In the genomic region with DNA sequence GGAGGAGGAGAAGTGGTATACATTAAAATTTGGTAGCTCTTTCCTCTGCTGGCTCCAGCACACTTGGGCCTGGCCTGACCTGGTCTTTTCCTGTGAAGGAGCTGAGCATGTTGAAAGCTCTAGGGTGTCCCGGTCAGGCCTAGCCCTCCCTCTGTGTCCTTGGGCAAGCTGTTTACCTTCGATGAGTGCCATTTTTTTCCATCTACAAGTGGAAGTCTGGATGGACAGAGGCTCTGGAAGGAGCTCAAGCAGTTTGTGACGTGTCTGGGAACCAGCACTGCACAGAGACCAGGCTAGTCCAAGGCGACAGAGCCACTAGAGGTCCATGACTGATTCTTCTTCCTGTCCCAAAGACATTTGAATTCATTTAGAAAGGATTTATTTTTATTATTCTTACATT, we compare ENCODE assay signal across 29 mouse cellular contexts. TPM values are rescaled to one million over a fixed set of nuclear protein-coding genes. Genes with fewer than 3 reads are reported as not detected.
A peak's percentile ranks its signal among the peaks of the same experiment; 100 is the strongest.
DNase-seq lines count a peak whose midpoint lies in the region; ATAC-seq and TF ChIP-seq lines count a peak whose summit lies in the region.
"Had no signal": no experiment of that assay in that cellular context is flagged by ENCODE, and none has a peak within 500 bp of the region (broad histone marks: within the 10 kb centered on the region; RNA-seq: fewer than 3 reads in every experiment).

No protein-coding gene starts in this region.

- 89% methylated on average over 4 of the region's 4 CpGs for WGBS in forebrain, embryonic 11.5 days
- 86% methylated on average over 4 of the region's 4 CpGs for WGBS in forebrain, embryonic 14.5 days
- 84% methylated on average over 4 of the region's 4 CpGs for WGBS in midbrain, embryonic 11.5 days
- WGBS in midbrain, postnatal 0 days = 85% methylated on average over 4 of the region's 4 CpGs

- no peak for TF ChIP-seq CTCF in midbrain, postnatal 0 days (IDR thresholded peaks at IDR 0.05)

- H3K4me2 ChIP-seq in forebrain, embryonic 11.5 days (ENCODE audit: low read depth, low read length, severe bottlenecking) = no peak overlapping the region
- no peak overlapping the region for H3K4me2 ChIP-seq in forebrain, embryonic 14.5 days (ENCODE audit: low read length)
- H3K4me2 ChIP-seq in midbrain, embryonic 11.5 days = no peak overlapping the region
- no peak overlapping the region for H3K4me2 ChIP-seq in midbrain, postnatal 0 days (ENCODE audit: low read depth, low read length, poor library complexity, severe bottlenecking)
- H3K4me2 ChIP-seq: embryonic facial prominence, embryonic 13.5 days; forebrain, embryonic 13.5 days; heart, embryonic 13.5 days; hindbrain, embryonic 12.5 days; hindbrain, embryonic 15.5 days had no signal

- H3K27ac ChIP-seq in forebrain, embryonic 11.5 days (ENCODE audit: low read depth, low read length) = no peak overlapping the region
- no peak overlapping the region for H3K27ac ChIP-seq in forebrain, embryonic 14.5 days (ENCODE audit: low read depth, low read length)
- H3K27ac ChIP-seq in midbrain, embryonic 11.5 days (ENCODE audit: low read depth, low read length) = no peak overlapping the region
- no peak overlapping the region for H3K27ac ChIP-seq in midbrain, postnatal 0 days (ENCODE audit: low read depth, low read length)
- H3K27ac ChIP-seq: embryonic facial prominence, embryonic 10.5 days; embryonic facial prominence, embryonic 13.5 days; forebrain, embryonic 13.5 days; gastrocnemius, adult 2 months; heart, adult 2 months; heart, embryonic 10.5 days; heart, embryonic 13.5 days; hindbrain, embryonic 12.5 days; hindbrain, embryonic 15.5 days had no signal

- ATAC-seq in forebrain, embryonic 11.5 days (replicated peaks; ENCODE audit: low FRiP score) = no peak
- ATAC-seq in forebrain, embryonic 14.5 days = no peak
- ATAC-seq in midbrain, embryonic 11.5 days (ENCODE audit: low FRiP score) = no peak
- ATAC-seq in midbrain, postnatal 0 days (ENCODE audit: low FRiP score) = no peak
- ATAC-seq: activated CD4-positive, CD25-positive, alpha-beta regulatory T cell, adult 4 months; forebrain, embryonic 13.5 days; forebrain, postnatal 0 days had no signal

- no peak overlapping the region for H3K4me3 ChIP-seq in forebrain, embryonic 11.5 days (ENCODE audit: low read depth, low read length)
- no peak overlapping the region for H3K4me3 ChIP-seq in forebrain, embryonic 14.5 days (ENCODE audit: low read depth, low read length)
- H3K4me3 ChIP-seq in midbrain, embryonic 11.5 days (ENCODE audit: low read depth, low read length) = no peak overlapping the region
- no peak overlapping the region for H3K4me3 ChIP-seq in midbrain, postnatal 0 days (ENCODE audit: low read depth, low read length)
- H3K4me3 ChIP-seq: embryonic facial prominence, embryonic 10.5 days; embryonic facial prominence, embryonic 13.5 days; erythroblast, embryonic 14.5 days; forebrain, embryonic 13.5 days; gastrocnemius, adult 2 months; heart, adult 2 months; heart, embryonic 10.5 days; heart, embryonic 13.5 days; hindbrain, embryonic 12.5 days; hindbrain, embryonic 15.5 days had no signal

- no peaks in the 10 kb centered on the region for H3K36me3 ChIP-seq in forebrain, embryonic 11.5 days (ENCODE audit: control insufficient read depth, insufficient read depth, low read length)
- H3K36me3 ChIP-seq in forebrain, embryonic 14.5 days (ENCODE audit: control insufficient read depth, insufficient read depth, low read length) = no peaks in the 10 kb centered on the region
- H3K36me3 ChIP-seq in midbrain, embryonic 11.5 days (ENCODE audit: control insufficient read depth, insufficient read depth, low read length) = no peaks in the 10 kb centered on the region
- H3K36me3 ChIP-seq in midbrain, postnatal 0 days (ENCODE audit: insufficient read depth, low read length) = no peaks in the 10 kb centered on the region
- H3K36me3 ChIP-seq: embryonic facial prominence, embryonic 10.5 days; embryonic facial prominence, embryonic 13.5 days; heart, embryonic 10.5 days; heart, embryonic 13.5 days; hindbrain, embryonic 12.5 days; hindbrain, embryonic 15.5 days had no signal

- H3K4me1 ChIP-seq in forebrain, embryonic 11.5 days (replicated peaks; ENCODE audit: control insufficient read depth, insufficient read depth, low read length) = peaks cover 3% of the 10 kb centered on the region; the same call in 1 of the 2 replicates
- 0 out of 2 replicates have a peak, but pooled peaks cover 3% of the 10 kb centered on the region for H3K4me1 ChIP-seq in forebrain, embryonic 14.5 days (ENCODE audit: control insufficient read depth, insufficient read depth, low read length)
- peaks cover 3% of the 10 kb centered on the region; the same call in 1 of the 2 replicates for H3K4me1 ChIP-seq in midbrain, embryonic 11.5 days (ENCODE audit: control insufficient read depth, insufficient read depth, low read length)
- peaks cover 2% of the 10 kb centered on the region; the same call in 1 of the 2 replicates for H3K4me1 ChIP-seq in midbrain, postnatal 0 days (ENCODE audit: insufficient read depth, low read length)
- H3K4me1 ChIP-seq: forebrain, embryonic 13.5 days; hindbrain, embryonic 12.5 days had no signal

- peak; percentile 39 for DNase-seq in forebrain, embryonic 11.5 days (ENCODE audit: low spot score)
- DNase-seq in forebrain, embryonic 14.5 days (ENCODE audit: low spot score) = no peak
- peak; percentile 68 for DNase-seq in midbrain, embryonic 11.5 days (ENCODE audit: low spot score, missing footprints)
- no peak for DNase-seq in midbrain, postnatal 0 days (ENCODE audit: low spot score)
- DNase-seq in lung, postnatal 10 days = peak; percentile 21
- no peak for DNase-seq in layer of hippocampus, postnatal 36 days
- DNase-seq in liver = no peak
- DNase-seq: adrenal gland, adult 8-10 months; adrenal gland, postnatal 25 days; cerebellum, adult 11-12 months; cerebellum, adult 8-10 months; cerebellum, postnatal 10 days; cerebellum, postnatal 36 days; embryo, embryonic 11 days; forebrain, postnatal 0 days; gastrocnemius, adult 2 months; gastrocnemius, postnatal 14 days; heart, postnatal 14 days had no signal

- H3K9me3 ChIP-seq in forebrain, embryonic 11.5 days (ENCODE audit: control insufficient read depth, low read length) = no peaks in the 10 kb centered on the region
- H3K9me3 ChIP-seq in forebrain, embryonic 14.5 days (replicated peaks; ENCODE audit: control insufficient read depth, low read length) = no peaks in the 10 kb centered on the region
- H3K9me3 ChIP-seq in midbrain, embryonic 11.5 days (ENCODE audit: control insufficient read depth, low read length) = no peaks in the 10 kb centered on the region
- no peaks in the 10 kb centered on the region for H3K9me3 ChIP-seq in midbrain, postnatal 0 days (ENCODE audit: low read length)
- H3K9me3 ChIP-seq: embryonic facial prominence, embryonic 10.5 days; embryonic facial prominence, embryonic 13.5 days; forebrain, embryonic 13.5 days; heart, embryonic 10.5 days; hindbrain, embryonic 12.5 days; hindbrain, embryonic 15.5 days had no signal

- no peak overlapping the region for H3K9ac ChIP-seq in forebrain, embryonic 11.5 days (ENCODE audit: low read length)
- no peak overlapping the region for H3K9ac ChIP-seq in forebrain, embryonic 14.5 days (ENCODE audit: low read length)
- no peak overlapping the region for H3K9ac ChIP-seq in midbrain, embryonic 11.5 days (ENCODE audit: low read length)
- no peak overlapping the region for H3K9ac ChIP-seq in midbrain, postnatal 0 days (replicated peaks; ENCODE audit: low read length, poor library complexity, severe bottlenecking)
- H3K9ac ChIP-seq: embryonic facial prominence, embryonic 13.5 days; forebrain, embryonic 13.5 days; forebrain, postnatal 0 days; heart, embryonic 13.5 days; hindbrain, embryonic 12.5 days; hindbrain, embryonic 15.5 days had no signal

- H3K27me3 ChIP-seq in forebrain, embryonic 11.5 days (ENCODE audit: control insufficient read depth, insufficient read depth, low read length) = no peaks in the 10 kb centered on the region
- H3K27me3 ChIP-seq in forebrain, embryonic 14.5 days (replicated peaks; ENCODE audit: control insufficient read depth, insufficient read depth, low read length) = no peaks in the 10 kb centered on the region
- no peaks in the 10 kb centered on the region for H3K27me3 ChIP-seq in midbrain, embryonic 11.5 days (ENCODE audit: control insufficient read depth, insufficient read depth, low read length)
- no peaks in the 10 kb centered on the region for H3K27me3 ChIP-seq in midbrain, postnatal 0 days (ENCODE audit: insufficient read depth, low read length)
- H3K27me3 ChIP-seq: embryonic facial prominence, embryonic 13.5 days; forebrain, embryonic 13.5 days; heart, embryonic 13.5 days; hindbrain, embryonic 12.5 days; hindbrain, embryonic 15.5 days had no signal

RNA-seq across cellular contexts. Expression of a gene that starts 7.9 kb away (rescaled TPM):
- polyA plus RNA-seq in forebrain, embryonic 11.5 days (2014; fragmentation: Nextera tagmentation; extraction: Ambion mirVana) = 0.05 and 0.13 TPM in 2 replicates
- 0.23 and 0.24 TPM in 2 replicates for polyA plus RNA-seq in forebrain, embryonic 14.5 days (2014; fragmentation: Nextera tagmentation; extraction: Ambion mirVana)
- polyA plus RNA-seq in midbrain, embryonic 11.5 days (2014; fragmentation: Nextera tagmentation; extraction: Ambion mirVana) = not detected in 2 replicates
- 4.5 and 5.0 TPM in 2 replicates for total RNA-seq in midbrain, postnatal 0 days (2014; rRNA removed)
- 1.2 and 1.7 TPM in 2 replicates for polyA plus RNA-seq in midbrain, postnatal 0 days (2015; fragmentation: Nextera tagmentation; extraction: Ambion mirVana)
- total RNA-seq in layer of hippocampus, postnatal 36 days (2021) = 1 to 10 TPM; 1.0 to 1.6 TPM
- total RNA-seq: hematopoietic stem cell, adult 5-6 weeks had no signal
- polyA plus RNA-seq: activated CD4-positive, CD25-positive, alpha-beta regulatory T cell, adult 4 months; erythroblast, embryonic 14.5 days had no signal

RNA-seq across cellular contexts. Expression of a gene that starts 49.5 kb away (rescaled TPM):
- polyA plus RNA-seq in forebrain, embryonic 11.5 days (2014; fragmentation: Nextera tagmentation; extraction: Ambion mirVana) = 96.1 and 98.1 TPM in 2 replicates
- 56.6 and 63.7 TPM in 2 replicates for polyA plus RNA-seq in forebrain, embryonic 14.5 days (2014; fragmentation: Nextera tagmentation; extraction: Ambion mirVana)
- polyA plus RNA-seq in midbrain, embryonic 11.5 days (2014; fragmentation: Nextera tagmentation; extraction: Ambion mirVana) = 84.0 and 92.9 TPM in 2 replicates
- total RNA-seq in midbrain, postnatal 0 days (2014; rRNA removed) = 50.9 and 87.3 TPM in 2 replicates
- 34.3 and 36.5 TPM in 2 replicates for polyA plus RNA-seq in midbrain, postnatal 0 days (2015; fragmentation: Nextera tagmentation; extraction: Ambion mirVana)
- 10 to 100 TPM; 24.4 to 27.1 TPM for total RNA-seq in layer of hippocampus, postnatal 36 days (2021)

Comparison
In these comparisons a context has a peak if more than half of its experiments do, and no peak if none do; other contexts are left out.
1. DNase-seq: peak in forebrain, embryonic 11.5 days (single experiment), midbrain, embryonic 11.5 days (single experiment) and lung, postnatal 10 days (single experiment); none in forebrain, embryonic 14.5 days (single experiment), midbrain, postnatal 0 days (single experiment), layer of hippocampus, postnatal 36 days (0 of 2) and liver (single experiment).